Mouse (Mus musculus): ENCODE data around the gene Kat5. TPM values are rescaled to one million over a fixed set of nuclear protein-coding genes. Genes with fewer than 3 reads are reported as not detected.

Kat5 gene
- polyA plus RNA-seq, 1 experiment: 37.1 TPM

- Histone ChIP-seq H3ac (ENCODE audit: control insufficient read depth, insufficient read length) (no peak overlapping the region), H3K79me2 (ENCODE audit: control insufficient read depth, insufficient read depth) (no peaks in the 10 kb centered on the region), H3K4me3 (no peak overlapping the region), H3K4me2 (ENCODE audit: low read depth) (no peak overlapping the region), H3K27me3 (ENCODE audit: control insufficient read depth, insufficient read depth, insufficient read length) (no peaks in the 10 kb centered on the region), H3K36me3 (ENCODE audit: control insufficient read depth, insufficient read depth) (no peaks in the 10 kb centered on the region)
- no peak for TF ChIP-seq MAX (IDR thresholded peaks at IDR 0.05; ENCODE audit: low read depth)
- TF ChIP-seq CEBPB (IDR thresholded peaks at IDR 0.05; ENCODE audit: insufficient read depth, poor library complexity, severe bottlenecking): no peak
- no peak for TF ChIP-seq SRF (IDR thresholded peaks at IDR 0.05; ENCODE audit: control insufficient read depth, insufficient read length, low read depth)
- no peak for TF ChIP-seq POLR2AphosphoS2 (IDR thresholded peaks at IDR 0.05; ENCODE audit: insufficient read length, low read depth)
- no peak for TF ChIP-seq USF1 (IDR thresholded peaks at IDR 0.05; ENCODE audit: low read depth)
- TF ChIP-seq TCF12 (IDR thresholded peaks at IDR 0.05; ENCODE audit: insufficient read depth, poor library complexity, severe bottlenecking): no peak
- TF ChIP-seq MYOD1 (IDR thresholded peaks at IDR 0.05; ENCODE audit: control insufficient read depth in 1 of 3, insufficient read length in 2 of 3, low read depth in 2 of 3): no peak
- no peak for TF ChIP-seq MYOG (IDR thresholded peaks at IDR 0.05; ENCODE audit: control insufficient read depth in 1 of 3, insufficient read depth in 1 of 3, insufficient read length in 2 of 3, low read depth in 2 of 3)
- TF ChIP-seq REST (IDR thresholded peaks at IDR 0.05; ENCODE audit: insufficient read depth, insufficient read length): no peak
- no peak for TF ChIP-seq TCF3 (IDR thresholded peaks at IDR 0.05; ENCODE audit: insufficient read length, low read depth)
- no peak for TF ChIP-seq POLR2A (IDR thresholded peaks at IDR 0.05; ENCODE audit: insufficient read length, low read depth)
- TF ChIP-seq E2F4 (IDR thresholded peaks at IDR 0.05; ENCODE audit: insufficient read depth): no peak
Observed at GRCm38 (mm10) chr19:5629907-5630306, 19.9 kb upstream of the Kat5 start.

GRCm38 (mm10) chr19:5625311-5625710 is 15.3 kb upstream of the Kat5 start:
- no peak overlapping the region for H3K4me3 ChIP-seq
- H3K79me2 ChIP-seq (ENCODE audit: control insufficient read depth, insufficient read depth): no peaks in the 10 kb centered on the region
- no peak overlapping the region for H3K4me2 ChIP-seq (ENCODE audit: low read depth)
- no peak for TF ChIP-seq MYOG (IDR thresholded peaks at IDR 0.05; ENCODE audit: control insufficient read depth in 1 of 3, insufficient read depth in 1 of 3, insufficient read length in 2 of 3, low read depth in 2 of 3)
- TF ChIP-seq MYOD1 (IDR thresholded peaks at IDR 0.05; ENCODE audit: control insufficient read depth in 1 of 3, insufficient read length in 2 of 3, low read depth in 2 of 3): no peak
- TF ChIP-seq REST (IDR thresholded peaks at IDR 0.05; ENCODE audit: insufficient read depth, insufficient read length): no peak
- no peak for TF ChIP-seq SRF (IDR thresholded peaks at IDR 0.05; ENCODE audit: control insufficient read depth, insufficient read length, low read depth)
- TF ChIP-seq E2F4 (IDR thresholded peaks at IDR 0.05; ENCODE audit: insufficient read depth): no peak
- TF ChIP-seq MAX (IDR thresholded peaks at IDR 0.05; ENCODE audit: low read depth): no peak
- no peak for TF ChIP-seq POLR2AphosphoS2 (IDR thresholded peaks at IDR 0.05; ENCODE audit: insufficient read length, low read depth)
- TF ChIP-seq CEBPB (IDR thresholded peaks at IDR 0.05; ENCODE audit: insufficient read depth, poor library complexity, severe bottlenecking): no peak
- no peak for TF ChIP-seq TCF12 (IDR thresholded peaks at IDR 0.05; ENCODE audit: insufficient read depth, poor library complexity, severe bottlenecking)
- TF ChIP-seq USF1 (IDR thresholded peaks at IDR 0.05; ENCODE audit: low read depth): no peak
- TF ChIP-seq POLR2A (IDR thresholded peaks at IDR 0.05; ENCODE audit: insufficient read length, low read depth): no peak
- TF ChIP-seq TCF3 (IDR thresholded peaks at IDR 0.05; ENCODE audit: insufficient read length, low read depth): no peak
- H3ac ChIP-seq (ENCODE audit: control insufficient read depth, insufficient read length): no peak overlapping the region
- no peaks in the 10 kb centered on the region for H3K36me3 ChIP-seq (ENCODE audit: control insufficient read depth, insufficient read depth)
- no peaks in the 10 kb centered on the region for H3K27me3 ChIP-seq (ENCODE audit: control insufficient read depth, insufficient read depth, insufficient read length)

GRCm38 (mm10) chr19:5621884-5622283 is 11.8 kb upstream of the Kat5 start:
- no peak overlapping the region for H3K4me3 ChIP-seq
- H3K79me2 ChIP-seq (ENCODE audit: control insufficient read depth, insufficient read depth): no peaks in the 10 kb centered on the region
- no peaks in the 10 kb centered on the region for H3K27me3 ChIP-seq (ENCODE audit: control insufficient read depth, insufficient read depth, insufficient read length)
- TF ChIP-seq POLR2A (IDR thresholded peaks at IDR 0.05; ENCODE audit: insufficient read length, low read depth) (no peak), CEBPB (IDR thresholded peaks at IDR 0.05; ENCODE audit: insufficient read depth, poor library complexity, severe bottlenecking) (no peak), MYOD1 (IDR thresholded peaks at IDR 0.05; ENCODE audit: control insufficient read depth in 1 of 3, insufficient read length in 2 of 3, low read depth in 2 of 3) (no peak), USF1 (IDR thresholded peaks at IDR 0.05; ENCODE audit: low read depth) (no peak), SRF (IDR thresholded peaks at IDR 0.05; ENCODE audit: control insufficient read depth, insufficient read length, low read depth) (no peak), MAX (IDR thresholded peaks at IDR 0.05; ENCODE audit: low read depth) (no peak), TCF3 (IDR thresholded peaks at IDR 0.05; ENCODE audit: insufficient read length, low read depth) (no peak), TCF12 (IDR thresholded peaks at IDR 0.05; ENCODE audit: insufficient read depth, poor library complexity, severe bottlenecking) (no peak), REST (IDR thresholded peaks at IDR 0.05; ENCODE audit: insufficient read depth, insufficient read length) (no peak), POLR2AphosphoS2 (IDR thresholded peaks at IDR 0.05; ENCODE audit: insufficient read length, low read depth) (no peak), MYOG (IDR thresholded peaks at IDR 0.05; ENCODE audit: control insufficient read depth in 1 of 3, insufficient read depth in 1 of 3, insufficient read length in 2 of 3, low read depth in 2 of 3) (no peak), E2F4 (IDR thresholded peaks at IDR 0.05; ENCODE audit: insufficient read depth) (no peak)
- no peaks in the 10 kb centered on the region for H3K36me3 ChIP-seq (ENCODE audit: control insufficient read depth, insufficient read depth)
- H3ac ChIP-seq (ENCODE audit: control insufficient read depth, insufficient read length): no peak overlapping the region
- no peak overlapping the region for H3K4me2 ChIP-seq (ENCODE audit: low read depth)

GRCm38 (mm10) chr19:5620007-5620406 is 10.0 kb upstream of the Kat5 start:
- H3K79me2 ChIP-seq (ENCODE audit: control insufficient read depth, insufficient read depth): no peaks in the 10 kb centered on the region
- TF ChIP-seq E2F4 (IDR thresholded peaks at IDR 0.05; ENCODE audit: insufficient read depth): no peak
- no peak for TF ChIP-seq POLR2A (IDR thresholded peaks at IDR 0.05; ENCODE audit: insufficient read length, low read depth)
- no peak for TF ChIP-seq MYOG (IDR thresholded peaks at IDR 0.05; ENCODE audit: control insufficient read depth in 1 of 3, insufficient read depth in 1 of 3, insufficient read length in 2 of 3, low read depth in 2 of 3)
- no peak for TF ChIP-seq MAX (IDR thresholded peaks at IDR 0.05; ENCODE audit: low read depth)
- TF ChIP-seq USF1 (IDR thresholded peaks at IDR 0.05; ENCODE audit: low read depth): no peak
- no peak for TF ChIP-seq REST (IDR thresholded peaks at IDR 0.05; ENCODE audit: insufficient read depth, insufficient read length)
- TF ChIP-seq SRF (IDR thresholded peaks at IDR 0.05; ENCODE audit: control insufficient read depth, insufficient read length, low read depth): no peak
- TF ChIP-seq MYOD1 (IDR thresholded peaks at IDR 0.05; ENCODE audit: control insufficient read depth in 1 of 3, insufficient read length in 2 of 3, low read depth in 2 of 3): no peak
- TF ChIP-seq TCF3 (IDR thresholded peaks at IDR 0.05; ENCODE audit: insufficient read length, low read depth): no peak
- no peak for TF ChIP-seq POLR2AphosphoS2 (IDR thresholded peaks at IDR 0.05; ENCODE audit: insufficient read length, low read depth)
- no peak for TF ChIP-seq TCF12 (IDR thresholded peaks at IDR 0.05; ENCODE audit: insufficient read depth, poor library complexity, severe bottlenecking)
- TF ChIP-seq CEBPB (IDR thresholded peaks at IDR 0.05; ENCODE audit: insufficient read depth, poor library complexity, severe bottlenecking): no peak
- no peak overlapping the region for H3K4me2 ChIP-seq (ENCODE audit: low read depth)
- H3K27me3 ChIP-seq (ENCODE audit: control insufficient read depth, insufficient read depth, insufficient read length): no peaks in the 10 kb centered on the region
- H3K36me3 ChIP-seq (ENCODE audit: control insufficient read depth, insufficient read depth): no peaks in the 10 kb centered on the region
- no peak overlapping the region for H3ac ChIP-seq (ENCODE audit: control insufficient read depth, insufficient read length)
- H3K4me3 ChIP-seq: no peak overlapping the region

All from myocyte (in vitro differentiated cells).